Mouse (Mus musculus) heart, adult 11 months (tissue): ENCODE measurements around the gene Limd2.

Experiments used
- DNase-seq: peaks from one replicate; pipeline ENCODE4 v3.0.0; 2022

The Limd2 gene

GRCm38 (mm10) chr11:106160841-106161721 is at the start of gene Limd2, which contains the start of gene Gm10840:
Gene Limd2 (minus strand): TSS chr11:106160860.
Gene Gm10840 (plus strand): TSS chr11:106160850.
- peak; percentile 94 for DNase-seq

- peak; percentile 80 for DNase-seq
These were observed 41.4 kb upstream of the Limd2 start, which contains the start of gene Strada for GRCm38 (mm10) chr11:106202123-106202465. Gene Strada (minus strand): TSS chr11:106202168.

GRCm38 (mm10) chr11:106201337-106202122 is 40.9 kb upstream of the Limd2 start:
- peak; percentile 40 for DNase-seq

GRCm38 (mm10) chr11:106200756-106201155 is 40.1 kb upstream of the Limd2 start:
- DNase-seq = peak; percentile 52

GRCm38 (mm10) chr11:106199997-106200396 is 39.3 kb upstream of the Limd2 start:
- DNase-seq = peak; percentile 66

GRCm38 (mm10) chr11:106198277-106198676 is 37.6 kb upstream of the Limd2 start:
- peak; percentile 76 for DNase-seq

- no peak for DNase-seq
These were observed 34.7 kb upstream of the Limd2 start for GRCm38 (mm10) chr11:106195341-106195740.

GRCm38 (mm10) chr11:106194891-106195290 is 34.2 kb upstream of the Limd2 start:
- DNase-seq = no peak

GRCm38 (mm10) chr11:106194155-106194541 is 33.5 kb upstream of the Limd2 start:
- no peak for DNase-seq

GRCm38 (mm10) chr11:106193371-106194154 is 32.9 kb upstream of the Limd2 start:
- peak; percentile 100 for DNase-seq

GRCm38 (mm10) chr11:106192657-106193370 is 32.2 kb upstream of the Limd2 start:
- DNase-seq = no peak

- DNase-seq = no peak
These were observed 31.6 kb upstream of the Limd2 start for GRCm38 (mm10) chr11:106192241-106192640.

GRCm38 (mm10) chr11:106191716-106192115 is 31.1 kb upstream of the Limd2 start:
- DNase-seq = no peak

GRCm38 (mm10) chr11:106187326-106187725 is 26.7 kb upstream of the Limd2 start:
- DNase-seq = no peak

- DNase-seq = no peak
These were observed 19.8 kb upstream of the Limd2 start for GRCm38 (mm10) chr11:106180449-106180801.

GRCm38 (mm10) chr11:106179711-106180448 is 19.2 kb upstream of the Limd2 start:
- no peak for DNase-seq

- DNase-seq = no peak
These were observed 17.5 kb upstream of the Limd2 start for GRCm38 (mm10) chr11:106178036-106178782.

GRCm38 (mm10) chr11:106176372-106176771 is 15.7 kb upstream of the Limd2 start:
- DNase-seq = no peak

- DNase-seq = peak; percentile 87
These were observed 14.4 kb upstream of the Limd2 start for GRCm38 (mm10) chr11:106175081-106175480.

GRCm38 (mm10) chr11:106174372-106174771 is 13.7 kb upstream of the Limd2 start:
- DNase-seq = peak; percentile 90

GRCm38 (mm10) chr11:106173228-106173627 is 12.6 kb upstream of the Limd2 start:
- DNase-seq = no peak
